Mouse (Mus musculus): Measurements from ENCODE around the gene Rgs7bp. TPM values are rescaled to one million over a fixed set of nuclear protein-coding genes. Genes with fewer than 3 reads are reported as not detected.

The Rgs7bp gene
- polyA plus RNA-seq, 1 experiment: under 0.01 TPM

- TF ChIP-seq USF1 (IDR thresholded peaks at IDR 0.05; ENCODE audit: low read depth) (no peak), MAX (IDR thresholded peaks at IDR 0.05; ENCODE audit: low read depth) (no peak), POLR2A (IDR thresholded peaks at IDR 0.05; ENCODE audit: insufficient read length, low read depth) (no peak), POLR2AphosphoS2 (IDR thresholded peaks at IDR 0.05; ENCODE audit: insufficient read length, low read depth) (no peak), SRF (IDR thresholded peaks at IDR 0.05; ENCODE audit: control insufficient read depth, insufficient read length, low read depth) (no peak), REST (IDR thresholded peaks at IDR 0.05; ENCODE audit: insufficient read depth, insufficient read length) (no peak), TCF3 (IDR thresholded peaks at IDR 0.05; ENCODE audit: insufficient read length, low read depth) (no peak), E2F4 (IDR thresholded peaks at IDR 0.05; ENCODE audit: insufficient read depth) (no peak), CEBPB (IDR thresholded peaks at IDR 0.05; ENCODE audit: insufficient read depth, poor library complexity, severe bottlenecking) (no peak), MYOD1 (IDR thresholded peaks at IDR 0.05; ENCODE audit: control insufficient read depth in 1 of 3, insufficient read length in 2 of 3, low read depth in 2 of 3) (no peak), MYOG (IDR thresholded peaks at IDR 0.05; ENCODE audit: control insufficient read depth in 1 of 3, insufficient read depth in 1 of 3, insufficient read length in 2 of 3, low read depth in 2 of 3) (no peak), TCF12 (IDR thresholded peaks at IDR 0.05; ENCODE audit: insufficient read depth, poor library complexity, severe bottlenecking) (no peak)
- no peaks in the 10 kb centered on the region for H3K36me3 ChIP-seq (ENCODE audit: control insufficient read depth, insufficient read depth)
- no peak overlapping the region for H3K4me2 ChIP-seq (ENCODE audit: low read depth)
- H3K79me2 ChIP-seq (ENCODE audit: control insufficient read depth, insufficient read depth): no peaks in the 10 kb centered on the region
- no peak overlapping the region for H3K4me3 ChIP-seq
- H3ac ChIP-seq (ENCODE audit: control insufficient read depth, insufficient read length): no peak overlapping the region
- H3K27me3 ChIP-seq (ENCODE audit: control insufficient read depth, insufficient read depth, insufficient read length): no peaks in the 10 kb centered on the region
Measured at GRCm38 (mm10) chr13:105047377-105047776, 7.4 kb downstream of the Rgs7bp start.

GRCm38 (mm10) chr13:105043882-105044281 lies 10.8 kb downstream of the Rgs7bp start:
- no peak overlapping the region for H3K4me2 ChIP-seq (ENCODE audit: low read depth)
- H3K36me3 ChIP-seq (ENCODE audit: control insufficient read depth, insufficient read depth): no peaks in the 10 kb centered on the region
- no peaks in the 10 kb centered on the region for H3K27me3 ChIP-seq (ENCODE audit: control insufficient read depth, insufficient read depth, insufficient read length)
- H3K79me2 ChIP-seq (ENCODE audit: control insufficient read depth, insufficient read depth): no peaks in the 10 kb centered on the region
- H3ac ChIP-seq (ENCODE audit: control insufficient read depth, insufficient read length): no peak overlapping the region
- TF ChIP-seq MYOD1 (IDR thresholded peaks at IDR 0.05; ENCODE audit: control insufficient read depth in 1 of 3, insufficient read length in 2 of 3, low read depth in 2 of 3) (no peak), USF1 (IDR thresholded peaks at IDR 0.05; ENCODE audit: low read depth) (no peak)
- H3K4me3 ChIP-seq: no peak overlapping the region

GRCm38 (mm10) chr13:105038334-105038733 lies 16.4 kb downstream of the Rgs7bp start:
- no peaks in the 10 kb centered on the region for H3K27me3 ChIP-seq (ENCODE audit: control insufficient read depth, insufficient read depth, insufficient read length)
- no peaks in the 10 kb centered on the region for H3K79me2 ChIP-seq (ENCODE audit: control insufficient read depth, insufficient read depth)
- no peak for TF ChIP-seq POLR2A (IDR thresholded peaks at IDR 0.05; ENCODE audit: insufficient read length, low read depth)
- TF ChIP-seq TCF3 (IDR thresholded peaks at IDR 0.05; ENCODE audit: insufficient read length, low read depth): no peak
- TF ChIP-seq REST (IDR thresholded peaks at IDR 0.05; ENCODE audit: insufficient read depth, insufficient read length): no peak
- no peak for TF ChIP-seq USF1 (IDR thresholded peaks at IDR 0.05; ENCODE audit: low read depth)
- TF ChIP-seq MYOD1 (IDR thresholded peaks at IDR 0.05; ENCODE audit: control insufficient read depth in 1 of 3, insufficient read length in 2 of 3, low read depth in 2 of 3): no peak
- no peak for TF ChIP-seq POLR2AphosphoS2 (IDR thresholded peaks at IDR 0.05; ENCODE audit: insufficient read length, low read depth)
- no peak for TF ChIP-seq MAX (IDR thresholded peaks at IDR 0.05; ENCODE audit: low read depth)
- no peak for TF ChIP-seq E2F4 (IDR thresholded peaks at IDR 0.05; ENCODE audit: insufficient read depth)
- no peak for TF ChIP-seq TCF12 (IDR thresholded peaks at IDR 0.05; ENCODE audit: insufficient read depth, poor library complexity, severe bottlenecking)
- no peak for TF ChIP-seq MYOG (IDR thresholded peaks at IDR 0.05; ENCODE audit: control insufficient read depth in 1 of 3, insufficient read depth in 1 of 3, insufficient read length in 2 of 3, low read depth in 2 of 3)
- no peak for TF ChIP-seq SRF (IDR thresholded peaks at IDR 0.05; ENCODE audit: control insufficient read depth, insufficient read length, low read depth)
- no peak for TF ChIP-seq CEBPB (IDR thresholded peaks at IDR 0.05; ENCODE audit: insufficient read depth, poor library complexity, severe bottlenecking)
- no peaks in the 10 kb centered on the region for H3K36me3 ChIP-seq (ENCODE audit: control insufficient read depth, insufficient read depth)
- H3K4me2 ChIP-seq (ENCODE audit: low read depth): no peak overlapping the region
- H3K4me3 ChIP-seq: no peak overlapping the region
- H3ac ChIP-seq (ENCODE audit: control insufficient read depth, insufficient read length): no peak overlapping the region

GRCm38 (mm10) chr13:105037816-105038215 lies 16.9 kb downstream of the Rgs7bp start:
- Histone ChIP-seq H3K27me3 (ENCODE audit: control insufficient read depth, insufficient read depth, insufficient read length) (no peaks in the 10 kb centered on the region), H3K36me3 (ENCODE audit: control insufficient read depth, insufficient read depth) (no peaks in the 10 kb centered on the region), H3K79me2 (ENCODE audit: control insufficient read depth, insufficient read depth) (no peaks in the 10 kb centered on the region), H3K4me3 (no peak overlapping the region), H3K4me2 (ENCODE audit: low read depth) (no peak overlapping the region), H3ac (ENCODE audit: control insufficient read depth, insufficient read length) (no peak overlapping the region)
- TF ChIP-seq USF1 (IDR thresholded peaks at IDR 0.05; ENCODE audit: low read depth) (no peak), POLR2AphosphoS2 (IDR thresholded peaks at IDR 0.05; ENCODE audit: insufficient read length, low read depth) (no peak), MAX (IDR thresholded peaks at IDR 0.05; ENCODE audit: low read depth) (no peak), TCF12 (IDR thresholded peaks at IDR 0.05; ENCODE audit: insufficient read depth, poor library complexity, severe bottlenecking) (no peak), SRF (IDR thresholded peaks at IDR 0.05; ENCODE audit: control insufficient read depth, insufficient read length, low read depth) (no peak), MYOD1 (IDR thresholded peaks at IDR 0.05; ENCODE audit: control insufficient read depth in 1 of 3, insufficient read length in 2 of 3, low read depth in 2 of 3) (no peak), E2F4 (IDR thresholded peaks at IDR 0.05; ENCODE audit: insufficient read depth) (no peak), POLR2A (IDR thresholded peaks at IDR 0.05; ENCODE audit: insufficient read length, low read depth) (no peak), TCF3 (IDR thresholded peaks at IDR 0.05; ENCODE audit: insufficient read length, low read depth) (no peak), MYOG (IDR thresholded peaks at IDR 0.05; ENCODE audit: control insufficient read depth in 1 of 3, insufficient read depth in 1 of 3, insufficient read length in 2 of 3, low read depth in 2 of 3) (no peak), CEBPB (IDR thresholded peaks at IDR 0.05; ENCODE audit: insufficient read depth, poor library complexity, severe bottlenecking) (no peak), REST (IDR thresholded peaks at IDR 0.05; ENCODE audit: insufficient read depth, insufficient read length) (no peak)

- H3K27me3 ChIP-seq (ENCODE audit: control insufficient read depth, insufficient read depth, insufficient read length): no peaks in the 10 kb centered on the region
- no peak overlapping the region for H3K4me3 ChIP-seq
- H3K36me3 ChIP-seq (ENCODE audit: control insufficient read depth, insufficient read depth): no peaks in the 10 kb centered on the region
- H3ac ChIP-seq (ENCODE audit: control insufficient read depth, insufficient read length): no peak overlapping the region
- H3K79me2 ChIP-seq (ENCODE audit: control insufficient read depth, insufficient read depth): no peaks in the 10 kb centered on the region
- TF ChIP-seq USF1 (IDR thresholded peaks at IDR 0.05; ENCODE audit: low read depth) (no peak), TCF3 (IDR thresholded peaks at IDR 0.05; ENCODE audit: insufficient read length, low read depth) (no peak), MAX (IDR thresholded peaks at IDR 0.05; ENCODE audit: low read depth) (no peak), CEBPB (IDR thresholded peaks at IDR 0.05; ENCODE audit: insufficient read depth, poor library complexity, severe bottlenecking) (no peak), SRF (IDR thresholded peaks at IDR 0.05; ENCODE audit: control insufficient read depth, insufficient read length, low read depth) (no peak), TCF12 (IDR thresholded peaks at IDR 0.05; ENCODE audit: insufficient read depth, poor library complexity, severe bottlenecking) (no peak), MYOD1 (IDR thresholded peaks at IDR 0.05; ENCODE audit: control insufficient read depth in 1 of 3, insufficient read length in 2 of 3, low read depth in 2 of 3) (no peak), MYOG (IDR thresholded peaks at IDR 0.05; ENCODE audit: control insufficient read depth in 1 of 3, insufficient read depth in 1 of 3, insufficient read length in 2 of 3, low read depth in 2 of 3) (no peak), REST (IDR thresholded peaks at IDR 0.05; ENCODE audit: insufficient read depth, insufficient read length) (no peak)
- no peak overlapping the region for H3K4me2 ChIP-seq (ENCODE audit: low read depth)
Measured at GRCm38 (mm10) chr13:105031882-105032281, 22.8 kb downstream of the Rgs7bp start.
